Mouse (Mus musculus) midbrain, postnatal 0 days (tissue): ENCODE measurements at regions not wholly inside any gene's neighbourhood (a gene's known extent, or its start where the extent isn't known, plus 50 kb on each side); places are given as distances from the start of the nearest gene placed in this dataset.
A peak's percentile ranks its signal among the peaks of the same experiment; 100 is the strongest.

Source experiments
- ATAC-seq: fragments of 200-750 bp; cut with Nextera tagmentation; 2 replicates; pipeline ENCODE4 v1.8.0; 2017; ENCODE audit warnings: moderate number of reproducible peaks, mild to moderate bottlenecking, moderate TSS enrichment, moderate library complexity; ENCODE audit not compliant: low FRiP score
- DNase-seq: peaks from one replicate; pipeline ENCODE4 v3.0.0-alpha.2; 2015; ENCODE audit warnings: low spot score
- H3K27ac ChIP-seq: fragments of 300-500 bp; sonication (generic); 2 replicates; pipeline ENCODE4 v1.5.1; 2014; ENCODE audit warnings: low read depth, mild to moderate bottlenecking, low read length, mixed read lengths
- H3K27me3 ChIP-seq: fragments of 300-500 bp; sonication (generic); 2 replicates; pipeline ENCODE4 v1.6.1; 2014; ENCODE audit warnings: low read length, control low read depth, mixed read lengths; ENCODE audit not compliant: insufficient read depth
- H3K36me3 ChIP-seq: fragments of 300-500 bp; sonication (generic); 2 replicates; pipeline ENCODE4 v1.6.1; 2014; ENCODE audit warnings: low read length, control low read depth, mixed read lengths; ENCODE audit not compliant: insufficient read depth
- H3K4me1 ChIP-seq: fragments of 300-500 bp; sonication (generic); 2 replicates; pipeline ENCODE4 v1.6.1; 2014; ENCODE audit warnings: mild to moderate bottlenecking, control low read depth, antibody characterized with exemption, low read length, mixed read lengths; ENCODE audit not compliant: insufficient read depth
- H3K4me2 ChIP-seq: fragments of 300-500 bp; sonication (generic); 2 replicates; pipeline ENCODE4 v1.6.1; 2014; ENCODE audit warnings: low read depth, mild to moderate bottlenecking, low read length, mixed read lengths; ENCODE audit not compliant: poor library complexity, severe bottlenecking
- H3K4me3 ChIP-seq: fragments of 300-500 bp; sonication (generic); 2 replicates; pipeline ENCODE4 v1.5.1; 2014; ENCODE audit warnings: low read depth, mild to moderate bottlenecking, low read length, moderate library complexity
- H3K9ac ChIP-seq: fragments of 300-500 bp; sonication (generic); replicated peaks from 2 replicates; pipeline ENCODE4 v1.6.1; 2014; ENCODE audit warnings: mild to moderate bottlenecking, low read length, moderate library complexity, mixed read lengths; ENCODE audit not compliant: poor library complexity, severe bottlenecking
- H3K9me3 ChIP-seq: fragments of 300-500 bp; sonication (generic); 2 replicates; pipeline ENCODE4 v1.6.1; 2016; ENCODE audit warnings: low read length, control low read depth
- CTCF ChIP-seq: IDR thresholded peaks from 2 replicates; pipeline ENCODE4 v1.5.1; 2016; ENCODE audit warnings: antibody characterized with exemption, mild to moderate bottlenecking
- WGBS: fragments of 180-500 bp; shearing (Covaris S2); extraction: QIAGEN DNeasy Blood & Tissue Kit; methylation state at CpG from one replicate; pipeline ENCODE4 v1.1.7; 2014; 5-methylcytosine and 5-hydroxymethylcytosine counted together

- Histone ChIP-seq H3K36me3 (no peaks in the 10 kb centered on the region), H3K4me1 (no peaks in the 10 kb centered on the region), H3K9me3 (no peaks in the 10 kb centered on the region), H3K27ac (no peak overlapping the region), H3K27me3 (no peaks in the 10 kb centered on the region), H3K4me2 (no peak overlapping the region), H3K4me3 (no peak overlapping the region), H3K9ac (no peak overlapping the region)
- 18% methylated on average over 1 of the region's 1 CpGs for WGBS
- DNase-seq (peak; percentile 24), ATAC-seq (no peak)
- TF ChIP-seq CTCF, result peak; percentile 64
Observed at GRCm38 (mm10) chr16:66086499-66086898, 271.4 kb downstream of the Vgll3 start.

GRCm38 (mm10) chr16:66092766-66093165 is 277.7 kb downstream of the Vgll3 start:
- Histone ChIP-seq H3K9me3 (no peaks in the 10 kb centered on the region), H3K9ac (no peak overlapping the region), H3K27ac (no peak overlapping the region), H3K4me3 (no peak overlapping the region), H3K4me2 (no peak overlapping the region), H3K36me3 (no peaks in the 10 kb centered on the region), H3K27me3 (no peaks in the 10 kb centered on the region), H3K4me1 (no peaks in the 10 kb centered on the region)
- 20% methylated on average over 4 of the region's 4 CpGs for WGBS
- ATAC-seq (no peak), DNase-seq (no peak)
- no peak for TF ChIP-seq CTCF

DNA sequence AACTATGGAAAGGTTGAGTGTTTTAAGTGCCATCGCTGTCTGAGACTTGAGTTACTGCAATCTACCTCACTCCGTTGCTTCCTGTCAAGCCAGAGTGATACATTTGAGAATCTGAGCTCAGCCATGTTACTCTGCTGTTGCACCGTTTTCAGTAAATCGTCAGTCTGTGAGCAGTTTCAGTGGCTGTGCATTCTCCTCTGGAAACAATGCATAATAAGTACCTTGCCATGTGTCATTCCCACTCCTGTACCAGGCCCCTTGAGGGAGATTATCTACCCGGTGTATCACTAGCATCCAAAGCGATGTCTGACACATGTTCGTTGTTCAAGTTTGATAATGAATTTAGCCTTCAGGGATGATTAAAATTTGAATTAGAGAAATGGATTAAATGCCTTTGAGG is 280.6 kb downstream of the Vgll3 start:
- Histone ChIP-seq H3K4me1 (no peaks in the 10 kb centered on the region), H3K9ac (no peak overlapping the region), H3K27me3 (no peaks in the 10 kb centered on the region), H3K9me3 (no peaks in the 10 kb centered on the region), H3K36me3 (no peaks in the 10 kb centered on the region), H3K4me3 (no peak overlapping the region), H3K27ac (no peak overlapping the region), H3K4me2 (no peak overlapping the region)
- DNase-seq (peak; percentile 25), ATAC-seq (no peak)
- no peak for TF ChIP-seq CTCF
- 39% methylated on average over 7 of the region's 7 CpGs for WGBS

DNA sequence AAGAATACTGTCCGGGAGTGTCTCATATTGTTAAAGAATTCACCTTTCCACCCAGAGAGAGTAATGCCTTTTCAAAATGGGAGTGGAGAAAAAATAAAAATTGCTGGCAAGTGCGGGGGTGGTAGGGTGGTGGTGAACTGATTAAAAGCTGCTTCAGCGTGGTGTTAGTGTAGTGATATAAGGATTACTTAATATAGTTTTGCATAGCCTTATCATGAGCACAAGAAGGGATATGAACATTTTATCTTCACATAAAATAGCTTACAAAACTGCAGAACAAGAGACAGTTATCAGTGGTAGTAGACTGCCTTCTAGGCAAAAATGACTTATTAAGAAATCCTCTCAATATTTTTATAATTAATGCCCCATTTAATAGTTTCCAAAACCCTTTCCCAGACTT is 302.9 kb downstream of the Vgll3 start:
- H3K27me3 ChIP-seq, result no peaks in the 10 kb centered on the region
- H3K4me1 ChIP-seq, result no peaks in the 10 kb centered on the region
- no peak for TF ChIP-seq CTCF
- no peak for ATAC-seq
- DNase-seq, result no peak
- no peak overlapping the region for H3K9ac ChIP-seq
- no peaks in the 10 kb centered on the region for H3K9me3 ChIP-seq
- no peak overlapping the region for H3K4me2 ChIP-seq
- no peak overlapping the region for H3K27ac ChIP-seq
- no peaks in the 10 kb centered on the region for H3K36me3 ChIP-seq
- H3K4me3 ChIP-seq, result no peak overlapping the region
- 82% methylated on average over 3 of the region's 3 CpGs for WGBS

DNA sequence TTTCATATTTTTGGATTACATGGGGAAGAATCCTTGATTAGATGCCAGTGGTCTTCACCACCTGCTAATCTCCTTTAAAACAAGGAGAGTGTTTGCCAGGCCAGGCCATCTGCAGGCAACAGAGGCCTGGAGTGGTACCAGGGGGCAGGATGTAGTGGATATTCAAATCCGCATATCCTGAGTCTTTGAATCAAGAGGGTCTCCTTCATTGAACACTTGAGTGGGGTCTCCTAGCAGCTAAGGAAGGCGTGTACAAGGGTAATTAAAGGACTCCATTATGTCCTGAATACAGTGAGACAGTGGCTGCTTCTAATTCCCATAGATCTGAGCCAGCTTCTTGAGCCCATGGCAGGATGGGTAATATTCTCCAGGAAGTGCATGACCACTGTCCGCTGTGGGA is 322.7 kb downstream of the Vgll3 start:
- DNase-seq (peak; percentile 35), ATAC-seq (peak; percentile 60; the same call in 1 of the 2 replicates)
- 76% methylated on average over 3 of the region's 3 CpGs for WGBS
- Histone ChIP-seq H3K27me3 (no peaks in the 10 kb centered on the region), H3K9me3 (no peaks in the 10 kb centered on the region), H3K36me3 (no peaks in the 10 kb centered on the region), H3K9ac (no peak overlapping the region), H3K4me3 (no peak overlapping the region), H3K4me2 (no peak overlapping the region), H3K4me1 (no peaks in the 10 kb centered on the region), H3K27ac (no peak overlapping the region)
- no peak for TF ChIP-seq CTCF

- no peaks in the 10 kb centered on the region for H3K36me3 ChIP-seq
- ATAC-seq, result no peak
- no peaks in the 10 kb centered on the region for H3K4me1 ChIP-seq
- no peaks in the 10 kb centered on the region for H3K27me3 ChIP-seq
- H3K27ac ChIP-seq, result no peak overlapping the region
- H3K4me2 ChIP-seq, result no peak overlapping the region
- no peak for DNase-seq
- H3K9ac ChIP-seq, result no peak overlapping the region
- no peak overlapping the region for H3K4me3 ChIP-seq
- no peak for TF ChIP-seq CTCF
- no peaks in the 10 kb centered on the region for H3K9me3 ChIP-seq
Observed at GRCm38 (mm10) chr16:66144765-66145164, 329.7 kb downstream of the Vgll3 start.
